Mouse (Mus musculus) heart, embryonic 14.5 days (tissue): ENCODE results near the gene Phf13. TPM values are rescaled to one million over a fixed set of nuclear protein-coding genes. Genes with fewer than 3 reads are reported as not detected.

ENCODE experiments used
- ATAC-seq: fragments of 200-750 bp; cut with Nextera tagmentation; 2 replicates; pipeline ENCODE4 v1.8.0; 2017; ENCODE audit warnings: low read depth, moderate TSS enrichment; ENCODE audit not compliant: insufficient number of reproducible peaks, insufficient read depth, low FRiP score
- H3K27ac ChIP-seq, 2 experiments: fragments of 200-500 bp in 1 of 2; fragments of 300-500 bp in 1 of 2; sonication (generic) in 1 of 2; replicated peaks in 1 of 2; 2 replicates each; pipeline ENCODE4 v1.5.1; 2012 to 2014; ENCODE audit warnings: low read depth in 2 of 2, low read length in 2 of 2, control low read depth in 1 of 2, mild to moderate bottlenecking in 1 of 2, mixed read lengths in 1 of 2; ENCODE audit not compliant: control insufficient read depth in 1 of 2, insufficient read depth in 1 of 2
- H3K27me3 ChIP-seq: fragments of 300-500 bp; sonication (generic); 2 replicates; pipeline ENCODE4 v1.6.1; 2014; ENCODE audit warnings: mild to moderate bottlenecking, low read length, control low read depth; ENCODE audit not compliant: control insufficient read depth, insufficient read depth
- H3K36me3 ChIP-seq: fragments of 300-500 bp; sonication (generic); 2 replicates; pipeline ENCODE4 v1.6.1; 2014; ENCODE audit warnings: mild to moderate bottlenecking, control low read depth, low read length, mixed read lengths; ENCODE audit not compliant: control insufficient read depth, insufficient read depth
- H3K4me1 ChIP-seq, 2 experiments: fragments of 200-500 bp in 1 of 2; fragments of 300-500 bp in 1 of 2; sonication (generic) in 1 of 2; 2 replicates each; pipeline ENCODE4 v1.6.1; 2012 to 2014; ENCODE audit warnings: low read length in 2 of 2, control low read depth in 1 of 2, mixed read lengths in 1 of 2; ENCODE audit not compliant: control insufficient read depth in 2 of 2, insufficient read depth in 2 of 2
- H3K4me2 ChIP-seq: fragments of 300-500 bp; sonication (generic); 2 replicates; pipeline ENCODE4 v1.6.1; 2014; ENCODE audit warnings: mild to moderate bottlenecking, low read length
- H3K4me3 ChIP-seq, 2 experiments: fragments of 200-500 bp in 1 of 2; fragments of 300-500 bp in 1 of 2; sonication (generic) in 1 of 2; 2 replicates each; pipeline ENCODE4 v1.5.1; 2012 to 2014; ENCODE audit warnings: low read length in 2 of 2, mild to moderate bottlenecking in 2 of 2, control low read depth in 1 of 2, low read depth in 1 of 2, moderate library complexity in 1 of 2; ENCODE audit not compliant: control insufficient read depth in 1 of 2, insufficient read depth in 1 of 2
- H3K9ac ChIP-seq: fragments of 300-500 bp; sonication (generic); 2 replicates; pipeline ENCODE4 v1.6.1; 2014; ENCODE audit warnings: mild to moderate bottlenecking, low read length
- H3K9me3 ChIP-seq: fragments of 300-500 bp; sonication (generic); 2 replicates; pipeline ENCODE4 v1.6.1; 2016; ENCODE audit warnings: low read length, control low read depth; ENCODE audit not compliant: control insufficient read depth
- WGBS: fragments of 180-500 bp; shearing (Covaris S2); extraction: QIAGEN DNeasy Blood & Tissue Kit; methylation state at CpG from one replicate; pipeline ENCODE4 v1.1.7; 2014; 5-methylcytosine and 5-hydroxymethylcytosine counted together
- polyA plus RNA-seq: library from polyadenylated mRNA; unstranded; fragments of >200 nt; fragmentation: Nextera tagmentation; extraction: Ambion mirVana; gene quantifications from 2 replicates; pipeline ENCODE4 v1.2.1, GENCODE M21; 2014

Gene Phf13
- polyA plus RNA-seq, 1 experiment from 2014 or later, result 14.8 TPM

DNA sequence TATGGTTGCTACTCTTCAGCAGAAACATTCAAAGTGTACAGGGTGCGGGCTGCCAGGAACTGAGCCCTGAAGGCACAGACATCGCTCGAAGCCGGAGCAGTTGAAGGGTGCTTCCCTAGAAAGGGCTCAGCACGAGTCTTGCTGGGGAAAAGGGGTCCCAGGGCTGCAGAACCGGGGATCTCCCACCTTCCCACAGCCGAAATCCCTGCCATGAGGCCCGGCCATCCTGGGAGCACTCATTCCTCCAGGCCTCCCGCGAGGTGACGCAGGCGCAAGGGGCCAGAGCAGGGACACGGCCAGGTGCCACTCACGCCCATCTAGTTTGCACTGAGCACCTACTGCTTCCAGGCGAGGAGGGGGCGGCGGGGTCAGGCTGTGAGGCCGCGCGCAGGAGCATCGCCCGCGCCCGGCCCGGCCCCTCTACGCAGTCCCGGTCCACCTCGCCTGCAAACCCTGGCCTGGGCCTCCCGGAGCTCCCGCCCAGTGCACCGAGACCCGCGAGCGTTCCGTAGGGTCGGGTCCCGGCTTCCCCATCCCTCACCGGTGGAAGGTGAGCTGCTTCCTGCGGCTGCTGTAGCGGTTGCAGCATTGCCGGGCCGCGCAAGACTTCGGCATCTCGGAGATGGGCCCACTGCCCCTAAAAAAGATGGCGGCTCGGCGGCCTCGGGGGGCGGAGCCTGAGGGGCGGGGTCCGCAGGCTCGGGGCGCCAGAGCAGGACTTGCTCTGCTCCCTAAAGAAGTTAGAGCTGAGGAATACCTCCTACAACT lies 7.5 kb downstream of the Phf13 start, which contains the start of gene Thap3:
Gene Thap3 (minus strand): TSS at position 656 of the 768 bp plus-strand sequence.
- Histone ChIP-seq H3K4me1 (peaks cover 7 to 29% of the 10 kb centered on the region in 2 experiments; a peak in 3 of 4 replicates), H3K9me3 (no peaks in the 10 kb centered on the region), H3K9ac (peak within 1 kb of the TSS; percentile 94), H3K27ac (peak within 1 kb of the TSS; percentile 23 to 77; a peak in 3 of 4 replicates), H3K27me3 (no peaks in the 10 kb centered on the region), H3K4me3 (peak within 1 kb of the TSS; percentile 55 to 94), H3K4me2 (peak within 1 kb of the TSS; percentile 91), H3K36me3 (peaks cover 46% of the 10 kb centered on the region)
- peak; percentile 60 for ATAC-seq
- WGBS, result 1% methylated on average over 53 of the region's 54 CpGs

DNA sequence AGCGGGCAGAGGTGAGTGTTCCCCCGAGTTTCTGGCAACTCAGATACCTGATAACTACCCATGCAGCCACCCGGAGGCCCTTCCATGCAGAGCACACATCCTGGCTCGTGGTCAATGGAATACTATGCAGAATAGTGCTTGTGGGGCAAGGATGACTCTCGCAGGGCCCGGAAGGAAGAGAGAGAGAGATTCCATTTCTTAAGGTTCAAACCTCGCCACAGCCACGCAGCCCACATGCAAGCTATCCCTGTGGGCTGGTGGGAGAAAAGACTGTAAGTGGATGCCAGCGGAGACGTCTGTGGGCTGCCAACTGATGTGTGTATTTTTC lies 8.1 kb downstream of the Phf13 start:
- 24% methylated on average over 10 of the region's 10 CpGs for WGBS
- Histone ChIP-seq H3K4me2 (peak overlapping the region; percentile 91), H3K4me1 (peaks cover 9 to 24% of the 10 kb centered on the region in 2 experiments; a peak in 3 of 4 replicates), H3K9ac (peak overlapping the region; percentile 94), H3K27ac (peak overlapping the region in 1 of 2 experiments; percentile 77; a peak in 1 of 4 replicates), H3K36me3 (peaks cover 43% of the 10 kb centered on the region), H3K27me3 (no peaks in the 10 kb centered on the region), H3K4me3 (peak overlapping the region; percentile 55 to 94), H3K9me3 (no peaks in the 10 kb centered on the region)
- ATAC-seq, result no peak

DNA sequence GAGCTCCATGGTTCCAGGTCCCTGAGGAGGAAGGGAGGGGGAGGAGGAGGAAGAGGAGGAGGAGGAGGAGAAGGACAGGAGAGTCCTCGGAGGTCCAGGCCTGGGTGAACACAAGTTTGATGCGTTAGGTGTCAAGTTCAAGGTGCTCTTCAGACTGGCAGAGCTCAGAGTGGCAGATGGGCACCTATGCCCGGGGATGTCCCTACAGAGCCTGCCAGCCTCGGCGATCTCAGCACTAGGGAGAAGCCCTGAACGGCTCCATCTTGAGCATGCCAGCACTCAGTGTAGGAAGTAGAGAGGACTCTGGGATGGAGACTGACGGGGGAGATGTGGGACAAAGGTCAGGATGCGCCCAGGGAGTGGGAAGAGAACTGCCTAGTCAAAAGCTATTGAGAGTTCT lies 9.4 kb downstream of the Phf13 start:
- H3K4me2 ChIP-seq, result no peak overlapping the region
- H3K36me3 ChIP-seq, result peaks cover 43% of the 10 kb centered on the region
- no peak for ATAC-seq
- H3K27me3 ChIP-seq, result no peaks in the 10 kb centered on the region
- H3K27ac ChIP-seq, result no peak overlapping the region
- no peak overlapping the region for H3K9ac ChIP-seq
- H3K9me3 ChIP-seq, result no peaks in the 10 kb centered on the region
- 62% methylated on average over 8 of the region's 8 CpGs for WGBS
- no peak overlapping the region for H3K4me3 ChIP-seq
- H3K4me1 ChIP-seq, result peaks cover 9 to 23% of the 10 kb centered on the region in 2 experiments; a peak in 2 of 4 replicates

DNA sequence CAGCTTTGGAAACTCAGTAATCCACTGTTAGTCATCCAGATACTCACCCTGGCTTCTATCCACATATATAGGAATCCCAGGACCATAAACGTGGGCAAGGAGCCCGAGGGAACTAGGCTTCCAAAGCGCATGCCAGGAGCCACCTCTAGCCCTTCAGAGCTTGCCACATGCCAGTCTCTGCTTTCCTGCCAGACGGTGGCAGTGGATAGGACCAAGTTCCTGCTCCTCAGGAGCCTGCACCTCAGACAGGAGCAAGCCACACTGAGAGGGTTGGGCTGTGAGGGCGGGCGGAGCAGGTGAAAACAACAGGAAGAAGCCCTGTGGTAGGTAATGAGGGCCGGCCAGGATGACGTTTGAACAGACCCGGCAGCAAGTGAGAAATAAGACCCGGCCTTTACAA lies 10.2 kb downstream of the Phf13 start:
- no peaks in the 10 kb centered on the region for H3K27me3 ChIP-seq
- H3K27ac ChIP-seq, result no peak overlapping the region
- peaks cover 9 to 23% of the 10 kb centered on the region in 2 experiments; a peak in 2 of 4 replicates for H3K4me1 ChIP-seq
- no peak overlapping the region for H3K4me2 ChIP-seq
- no peaks in the 10 kb centered on the region for H3K9me3 ChIP-seq
- H3K36me3 ChIP-seq, result peaks cover 39% of the 10 kb centered on the region
- no peak for ATAC-seq
- H3K4me3 ChIP-seq, result no peak overlapping the region
- H3K9ac ChIP-seq, result no peak overlapping the region
- 43% methylated on average over 10 of the region's 10 CpGs for WGBS

DNA sequence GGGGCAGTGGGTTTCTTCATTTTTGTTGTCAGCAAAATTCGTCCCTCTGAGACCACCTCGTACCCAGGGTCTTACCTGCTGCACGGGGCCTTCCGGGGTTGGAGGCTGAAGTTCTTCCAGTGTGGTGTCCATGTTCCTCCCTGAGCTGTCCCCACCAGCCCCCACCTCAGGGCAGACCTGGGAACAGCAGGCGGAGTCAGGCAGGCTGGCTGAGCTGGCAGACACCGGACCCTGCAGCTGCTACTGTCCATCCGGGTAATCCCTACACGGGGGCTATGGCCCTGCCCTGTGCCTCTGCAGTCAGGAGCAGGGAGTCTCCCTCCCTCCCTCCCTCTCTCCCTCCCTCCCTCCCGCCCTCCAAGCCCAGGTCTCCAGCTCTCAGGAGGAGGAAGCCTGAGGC lies 12.5 kb downstream of the Phf13 start:
- Histone ChIP-seq H3K36me3 (peaks cover 49% of the 10 kb centered on the region), H3K9ac (0 out of 2 replicates have a peak overlapping the region, but pooled peaks have one; percentile 34), H3K4me2 (peak overlapping the region; percentile 0; the same call in 1 of the 2 replicates), H3K9me3 (no peaks in the 10 kb centered on the region), H3K27ac (no peak overlapping the region), H3K4me1 (peaks cover 9 to 23% of the 10 kb centered on the region in 2 experiments; a peak in 2 of 4 replicates), H3K27me3 (no peaks in the 10 kb centered on the region), H3K4me3 (peak overlapping the region in 1 of 2 experiments; percentile 7; a peak in 1 of 4 replicates)
- WGBS, result 20% methylated on average over 8 of the region's 9 CpGs
- ATAC-seq, result no peak

DNA sequence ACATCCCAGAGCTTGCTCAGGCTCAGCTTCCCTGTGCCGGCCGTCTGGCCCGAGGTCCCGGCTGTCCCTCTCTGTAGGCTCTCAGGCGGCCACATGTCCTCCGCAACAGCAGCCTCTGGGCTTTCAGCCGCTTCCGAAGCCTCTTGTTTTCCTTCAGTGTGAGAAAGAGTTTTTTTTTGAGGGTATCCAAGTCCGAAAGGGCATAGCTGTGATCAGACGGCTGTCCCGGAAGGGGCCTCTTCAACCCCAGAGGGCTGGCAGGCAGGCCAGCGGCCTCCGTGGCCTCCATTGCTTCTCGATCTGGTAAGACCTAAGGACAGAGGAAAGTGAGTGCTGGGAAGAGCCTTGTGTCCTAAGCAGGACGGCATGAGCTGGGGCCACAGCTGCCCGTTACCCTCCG lies 13.0 kb downstream of the Phf13 start:
- H3K4me3 ChIP-seq, result peak overlapping the region in 1 of 2 experiments; percentile 7; a peak in 1 of 4 replicates
- H3K4me2 ChIP-seq, result peak overlapping the region; percentile 0; the same call in 1 of the 2 replicates
- 55% methylated on average over 17 of the region's 17 CpGs for WGBS

DNA sequence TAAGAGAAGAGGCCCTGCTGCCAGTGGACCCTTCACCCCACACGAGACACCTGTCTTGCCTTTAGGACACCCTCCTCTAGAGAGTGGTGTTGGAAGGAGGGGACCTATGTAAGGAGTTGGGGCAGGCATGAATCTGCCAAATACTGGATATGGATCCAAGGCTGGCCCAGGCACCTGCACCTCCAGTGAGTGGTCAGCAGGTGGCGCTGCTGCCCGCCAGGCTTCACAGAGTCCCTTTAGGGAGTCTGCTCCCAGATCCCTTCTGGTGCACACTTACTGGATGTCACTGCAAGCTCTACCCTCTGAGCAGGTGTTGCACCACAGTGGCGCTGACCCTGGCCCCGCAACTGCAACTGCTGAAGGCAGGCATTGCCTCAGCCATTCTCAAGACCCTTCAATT lies 14.7 kb downstream of the Phf13 start:
- Histone ChIP-seq H3K4me1 (peaks cover 5 to 6% of the 10 kb centered on the region in 2 experiments; a peak in 1 of 4 replicates), H3K9me3 (no peaks in the 10 kb centered on the region), H3K27me3 (no peaks in the 10 kb centered on the region), H3K27ac (no peak overlapping the region), H3K9ac (no peak overlapping the region), H3K36me3 (peaks cover 67% of the 10 kb centered on the region), H3K4me3 (no peak overlapping the region), H3K4me2 (no peak overlapping the region)
- ATAC-seq, result peak; percentile 37; the same call in 1 of the 2 replicates
- WGBS, result 7% methylated on average over 5 of the region's 5 CpGs

More for the DNA sequence above, 13.0 kb downstream of the Phf13 start:
- no peak for ATAC-seq
- peaks cover 53% of the 10 kb centered on the region for H3K36me3 ChIP-seq
- H3K4me1 ChIP-seq, result peaks cover 8 to 21% of the 10 kb centered on the region in 2 experiments; a peak in 2 of 4 replicates
- H3K9ac ChIP-seq, result 0 out of 2 replicates have a peak overlapping the region, but pooled peaks have one; percentile 34
- H3K27ac ChIP-seq, result no peak overlapping the region
- H3K27me3 ChIP-seq, result no peaks in the 10 kb centered on the region
- no peaks in the 10 kb centered on the region for H3K9me3 ChIP-seq
